In the genomic region with DNA sequence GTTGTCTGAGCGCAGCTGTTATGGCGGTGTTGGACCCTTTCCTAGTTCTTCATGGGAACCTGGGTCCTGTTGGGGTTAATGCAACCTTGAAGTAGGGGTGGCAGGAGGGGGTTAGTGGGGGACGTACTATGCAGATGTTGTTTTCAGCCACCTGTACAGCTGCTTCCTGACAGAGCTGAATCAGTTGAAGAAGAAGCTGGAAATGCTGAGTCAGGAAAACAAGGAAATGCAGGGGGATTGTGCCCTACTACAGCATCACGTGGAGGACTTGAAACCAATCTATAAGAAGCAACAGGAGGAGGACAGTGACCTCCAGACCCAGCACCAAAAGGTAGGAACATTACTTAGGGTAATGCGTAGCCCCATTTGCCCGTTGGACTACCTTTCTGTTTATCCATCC, we compare ENCODE assay signal across 26 mouse cellular contexts. TPM values are rescaled to one million over a fixed set of nuclear protein-coding genes. Genes with fewer than 3 reads are reported as not detected.
"Had no signal": no experiment of that assay in that cellular context is flagged by ENCODE, and none has a peak within 500 bp of the region (broad histone marks: within the 10 kb centered on the region; RNA-seq: fewer than 3 reads in every experiment).

No protein-coding gene starts in this region.

- ATAC-seq: midbrain, embryonic 15.5 days had no signal

- DNase-seq: lung, adult 18-20 months; lung, embryonic 14.5 days; lung, postnatal 10 days; lung, postnatal 4 days; retina, postnatal 1 day; right cerebral cortex, adult 18-20 months; right cerebral cortex, postnatal 25 days; right cerebral cortex, postnatal 4 days; spleen, adult 18-20 months; thymus, adult 18-20 months; thymus, postnatal 14 days; thymus, postnatal 36 days had no signal

- H3K36me3 ChIP-seq: liver, embryonic 15.5 days; midbrain, embryonic 12.5 days; midbrain, embryonic 15.5 days; neural tube, embryonic 13.5 days; neural tube, embryonic 15.5 days had no signal

- H3K9ac ChIP-seq: liver, embryonic 15.5 days; lung, embryonic 14.5 days; midbrain, embryonic 12.5 days; midbrain, embryonic 15.5 days; neural tube, embryonic 13.5 days; neural tube, embryonic 15.5 days had no signal

- H3K27ac ChIP-seq: liver, embryonic 15.5 days; midbrain, embryonic 12.5 days; midbrain, embryonic 15.5 days; neural tube, embryonic 13.5 days; neural tube, embryonic 15.5 days had no signal

- H3K27me3 ChIP-seq: liver, embryonic 15.5 days; midbrain, embryonic 12.5 days; midbrain, embryonic 15.5 days; neural tube, embryonic 13.5 days; neural tube, embryonic 15.5 days had no signal

- H3K4me3 ChIP-seq: liver, embryonic 15.5 days; midbrain, embryonic 12.5 days; midbrain, embryonic 15.5 days; myocyte; neural tube, embryonic 13.5 days; neural tube, embryonic 15.5 days had no signal

- H3K4me2 ChIP-seq: liver, embryonic 15.5 days; lung, embryonic 14.5 days; midbrain, embryonic 12.5 days; midbrain, embryonic 15.5 days; neural tube, embryonic 13.5 days; neural tube, embryonic 15.5 days had no signal

- H3K9me3 ChIP-seq: liver, embryonic 15.5 days; midbrain, embryonic 12.5 days; midbrain, embryonic 15.5 days; neural tube, embryonic 13.5 days; neural tube, embryonic 15.5 days had no signal

- H3K4me1 ChIP-seq: liver, embryonic 15.5 days; midbrain, embryonic 12.5 days; midbrain, embryonic 15.5 days; neural tube, embryonic 13.5 days; neural tube, embryonic 15.5 days had no signal

RNA-seq across cellular contexts. Expression of a gene that starts 13.7 kb away (rescaled TPM):
- total RNA-seq: megakaryocyte, adult 5-6 weeks; megakaryocyte-erythroid progenitor cell, adult 5-6 weeks had no signal
- polyA plus RNA-seq: liver, embryonic 15.5 days; lung, embryonic 14.5 days; lung, embryonic 16.5 days; midbrain, embryonic 12.5 days; midbrain, embryonic 15.5 days; myocyte; neural tube, embryonic 11.5 days; neural tube, embryonic 13.5 days; neural tube, embryonic 15.5 days; small intestine, adult 2 months; stomach, embryonic 14.5 days; stomach, embryonic 16.5 days; thymus, postnatal 0 days had no signal
